Mouse (Mus musculus): ENCODE results near the gene Gm47289. TPM values are rescaled to one million over a fixed set of nuclear protein-coding genes. Genes with fewer than 3 reads are reported as not detected.

Gene Gm47289
- polyA plus RNA-seq, 1 experiment from 2014 or later = not detected

- Histone ChIP-seq H3K4me3 (ENCODE audit: low read depth, low read length) (no peak overlapping the region), H3K9ac (no peak overlapping the region), H3K27me3 (ENCODE audit: insufficient read depth, low read length) (no peaks in the 10 kb centered on the region), H3K4me2 (no peak overlapping the region), H3K27ac (ENCODE audit: low read depth) (no peak overlapping the region), H3K4me1 (ENCODE audit: insufficient read depth) (no peaks in the 10 kb centered on the region), H3K36me3 (ENCODE audit: insufficient read depth) (no peaks in the 10 kb centered on the region), H3K9me3 (ENCODE audit: low read depth, low read length) (no peaks in the 10 kb centered on the region)
- peak; percentile 24 for DNase-seq
- WGBS = 74% methylated on average over 12 of the region's 12 CpGs
- peak; percentile 28; the same call in 1 of the 2 replicates for TF ChIP-seq CTCF (IDR thresholded peaks at IDR 0.05; ENCODE audit: low read depth)
- ATAC-seq (ENCODE audit: insufficient read depth) = no peak
Observed at GRCm38 (mm10) chr9:119128436-119129181, 30.4 kb upstream of the Gm47289 start.

- TF ChIP-seq CTCF (IDR thresholded peaks at IDR 0.05; ENCODE audit: low read depth) = no peak
- 51% methylated on average over 5 of the region's 5 CpGs for WGBS
- no peaks in the 10 kb centered on the region for H3K4me1 ChIP-seq (ENCODE audit: insufficient read depth)
- no peak overlapping the region for H3K27ac ChIP-seq (ENCODE audit: low read depth)
- no peaks in the 10 kb centered on the region for H3K9me3 ChIP-seq (ENCODE audit: low read depth, low read length)
- DNase-seq (no peak), ATAC-seq (ENCODE audit: insufficient read depth) (no peak)
- H3K9ac ChIP-seq = no peak overlapping the region
- H3K4me3 ChIP-seq (ENCODE audit: low read depth, low read length) = no peak overlapping the region
- H3K36me3 ChIP-seq (ENCODE audit: insufficient read depth) = no peaks in the 10 kb centered on the region
- H3K4me2 ChIP-seq = no peak overlapping the region
- no peaks in the 10 kb centered on the region for H3K27me3 ChIP-seq (ENCODE audit: insufficient read depth, low read length)
Observed at GRCm38 (mm10) chr9:119130692-119131091, 28.3 kb upstream of the Gm47289 start.

- no peak overlapping the region for H3K4me3 ChIP-seq (ENCODE audit: low read depth, low read length)
- WGBS = 69% methylated on average over 2 of the region's 2 CpGs
- H3K27ac ChIP-seq (ENCODE audit: low read depth) = no peak overlapping the region
- H3K9ac ChIP-seq = no peak overlapping the region
- no peaks in the 10 kb centered on the region for H3K27me3 ChIP-seq (ENCODE audit: insufficient read depth, low read length)
- TF ChIP-seq CTCF (IDR thresholded peaks at IDR 0.05; ENCODE audit: low read depth) = no peak
- H3K36me3 ChIP-seq (ENCODE audit: insufficient read depth) = no peaks in the 10 kb centered on the region
- H3K4me2 ChIP-seq = no peak overlapping the region
- no peaks in the 10 kb centered on the region for H3K4me1 ChIP-seq (ENCODE audit: insufficient read depth)
- no peak for DNase-seq
- no peaks in the 10 kb centered on the region for H3K9me3 ChIP-seq (ENCODE audit: low read depth, low read length)
- no peak for ATAC-seq (ENCODE audit: insufficient read depth)
Observed at GRCm38 (mm10) chr9:119138836-119139235, 20.1 kb upstream of the Gm47289 start.

- H3K4me3 ChIP-seq (ENCODE audit: low read depth, low read length) = no peak overlapping the region
- no peak overlapping the region for H3K9ac ChIP-seq
- WGBS = 73% methylated on average over 5 of the region's 5 CpGs
- H3K36me3 ChIP-seq (ENCODE audit: insufficient read depth) = no peaks in the 10 kb centered on the region
- H3K9me3 ChIP-seq (ENCODE audit: low read depth, low read length) = no peaks in the 10 kb centered on the region
- no peaks in the 10 kb centered on the region for H3K4me1 ChIP-seq (ENCODE audit: insufficient read depth)
- H3K27ac ChIP-seq (ENCODE audit: low read depth) = no peak overlapping the region
- ATAC-seq (ENCODE audit: insufficient read depth) = no peak
- TF ChIP-seq CTCF (IDR thresholded peaks at IDR 0.05; ENCODE audit: low read depth) = no peak
- no peak for DNase-seq
- no peaks in the 10 kb centered on the region for H3K27me3 ChIP-seq (ENCODE audit: insufficient read depth, low read length)
- no peak overlapping the region for H3K4me2 ChIP-seq
Observed at GRCm38 (mm10) chr9:119142066-119142465, 16.9 kb upstream of the Gm47289 start.

GRCm38 (mm10) chr9:119143372-119143771, 15.6 kb upstream of the Gm47289 start:
- H3K4me3 ChIP-seq (ENCODE audit: low read depth, low read length) = no peak overlapping the region
- no peaks in the 10 kb centered on the region for H3K4me1 ChIP-seq (ENCODE audit: insufficient read depth)
- TF ChIP-seq CTCF (IDR thresholded peaks at IDR 0.05; ENCODE audit: low read depth) = no peak
- H3K4me2 ChIP-seq = no peak overlapping the region
- no peak overlapping the region for H3K27ac ChIP-seq (ENCODE audit: low read depth)
- no peaks in the 10 kb centered on the region for H3K36me3 ChIP-seq (ENCODE audit: insufficient read depth)
- no peaks in the 10 kb centered on the region for H3K27me3 ChIP-seq (ENCODE audit: insufficient read depth, low read length)
- DNase-seq = no peak
- H3K9me3 ChIP-seq (ENCODE audit: low read depth, low read length) = no peaks in the 10 kb centered on the region
- WGBS = 68% methylated on average over 9 of the region's 9 CpGs
- H3K9ac ChIP-seq = no peak overlapping the region
- ATAC-seq (ENCODE audit: insufficient read depth) = no peak

- H3K27ac ChIP-seq (ENCODE audit: low read depth) = no peak overlapping the region
- no peaks in the 10 kb centered on the region for H3K36me3 ChIP-seq (ENCODE audit: insufficient read depth)
- no peak overlapping the region for H3K9ac ChIP-seq
- 54% methylated on average over 8 of the region's 8 CpGs for WGBS
- no peak overlapping the region for H3K4me2 ChIP-seq
- no peak overlapping the region for H3K4me3 ChIP-seq (ENCODE audit: low read depth, low read length)
- no peaks in the 10 kb centered on the region for H3K4me1 ChIP-seq (ENCODE audit: insufficient read depth)
- ATAC-seq (ENCODE audit: insufficient read depth) = no peak
- H3K27me3 ChIP-seq (ENCODE audit: insufficient read depth, low read length) = no peaks in the 10 kb centered on the region
- H3K9me3 ChIP-seq (ENCODE audit: low read depth, low read length) = no peaks in the 10 kb centered on the region
- DNase-seq = peak; percentile 74
- TF ChIP-seq CTCF (IDR thresholded peaks at IDR 0.05; ENCODE audit: low read depth) = no peak
Observed at GRCm38 (mm10) chr9:119144696-119145095, 14.3 kb upstream of the Gm47289 start.

GRCm38 (mm10) chr9:119145137-119145536, 13.8 kb upstream of the Gm47289 start:
- TF ChIP-seq CTCF (IDR thresholded peaks at IDR 0.05; ENCODE audit: low read depth) = no peak
- Histone ChIP-seq H3K27me3 (ENCODE audit: insufficient read depth, low read length) (no peaks in the 10 kb centered on the region), H3K36me3 (ENCODE audit: insufficient read depth) (no peaks in the 10 kb centered on the region), H3K9ac (no peak overlapping the region), H3K4me3 (ENCODE audit: low read depth, low read length) (no peak overlapping the region), H3K27ac (ENCODE audit: low read depth) (no peak overlapping the region), H3K4me2 (no peak overlapping the region), H3K4me1 (ENCODE audit: insufficient read depth) (no peaks in the 10 kb centered on the region), H3K9me3 (ENCODE audit: low read depth, low read length) (no peaks in the 10 kb centered on the region)
- ATAC-seq (ENCODE audit: insufficient read depth) (no peak), DNase-seq (no peak)
- WGBS = 58% methylated on average over 10 of the region's 10 CpGs
